Mouse (Mus musculus) brain, embryonic 14.5 days (tissue): ENCODE measurements around the gene Cdca8. TPM values are rescaled to one million over a fixed set of nuclear protein-coding genes. Genes with fewer than 3 reads are reported as not detected.

Source experiments
- DNase-seq: peaks from one replicate; pipeline ENCODE4 v3.0.0-alpha.2; 2011; ENCODE audit warnings: low read depth
- CTCF ChIP-seq: fragments of 200-500 bp; IDR thresholded peaks from 2 replicates; pipeline ENCODE4 v1.5.1; 2012; ENCODE audit warnings: inconsistent platforms, mild to moderate bottlenecking, moderate library complexity, borderline replicate concordance; ENCODE audit not compliant: insufficient read depth, insufficient read length; ENCODE audit errors: extremely low read depth
- POLR2A ChIP-seq: fragments of 200-500 bp; IDR thresholded peaks from 2 replicates; pipeline ENCODE4 v1.6.1; 2012; ENCODE audit warnings: mild to moderate bottlenecking, inconsistent platforms, borderline replicate concordance; ENCODE audit not compliant: poor library complexity, insufficient read depth, insufficient read length, severe bottlenecking; ENCODE audit errors: extremely low read depth
- polyA plus RNA-seq: library from polyadenylated mRNA; depleted of rRNA; stranded (reverse); fragments of >200 nt; gene quantifications from 2 replicates; pipeline ENCODE4 v1.2.3, GENCODE M21; 2012; rRNA removed

The Cdca8 gene
- polyA plus RNA-seq, 1 experiment: 29.5 TPM

DNA sequence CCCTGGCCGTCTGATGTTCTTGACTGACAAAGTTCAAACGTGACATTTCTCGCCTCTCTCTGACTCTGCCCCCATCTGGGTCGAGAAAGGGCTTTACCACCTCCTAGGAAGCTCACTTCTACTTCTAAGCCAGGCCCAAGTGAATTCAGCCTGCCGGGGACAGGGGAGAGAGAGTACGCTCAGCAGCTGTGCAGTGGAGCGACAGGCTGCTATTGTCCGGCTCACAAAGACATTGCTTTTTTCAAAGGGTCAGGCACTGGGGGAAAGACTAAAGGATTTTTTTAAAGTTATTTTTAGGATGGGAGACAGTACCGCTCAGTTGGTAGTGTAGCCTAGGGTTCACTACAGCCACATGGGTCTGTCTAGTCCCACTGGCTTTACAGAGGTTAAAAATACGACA, 40.7 kb downstream of the Cdca8 start:
- DNase-seq: peak; percentile 49
- no peak for TF ChIP-seq CTCF
- no peak for TF ChIP-seq POLR2A

DNA sequence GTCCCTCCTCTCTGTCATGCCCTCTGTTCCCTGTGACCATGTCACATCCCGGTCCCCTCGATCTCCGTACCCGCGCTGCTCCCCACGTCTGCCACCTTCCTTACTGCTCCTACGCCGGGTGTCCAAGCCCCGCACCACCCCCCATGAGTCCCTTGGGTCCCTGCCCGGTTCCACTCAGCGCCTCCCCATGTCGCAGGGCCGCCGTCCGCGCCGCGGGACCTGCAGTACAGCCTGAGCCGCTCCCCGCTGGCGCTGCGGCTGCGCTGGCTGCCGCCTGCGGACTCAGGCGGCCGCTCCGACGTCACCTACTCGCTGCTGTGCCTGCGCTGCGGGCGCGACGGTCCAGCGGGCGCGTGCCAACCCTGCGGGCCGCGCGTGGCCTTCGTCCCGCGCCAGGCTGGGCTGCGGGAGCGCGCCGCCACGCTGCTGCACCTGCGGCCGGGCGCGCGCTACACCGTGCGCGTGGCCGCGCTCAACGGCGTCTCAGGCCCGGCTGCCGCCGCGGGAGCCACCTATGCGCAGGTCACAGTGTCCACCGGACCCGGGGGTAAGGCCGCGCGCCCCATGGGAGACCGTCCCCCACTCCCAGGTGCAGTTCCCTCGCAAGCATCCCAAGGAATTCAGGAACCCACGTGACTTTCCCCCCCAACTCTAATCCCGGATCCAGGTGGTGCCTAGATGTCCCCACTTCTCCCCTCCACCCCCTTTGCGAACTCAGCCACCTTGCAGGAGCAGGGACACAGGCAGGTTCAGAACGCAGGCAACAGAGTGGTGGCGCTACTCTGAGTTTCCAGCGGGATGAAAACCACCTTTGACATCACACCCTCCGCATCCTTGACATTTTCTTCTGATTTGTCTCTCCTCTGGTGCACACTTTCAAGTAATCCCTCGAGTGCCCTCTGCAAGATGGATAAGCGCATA, 44.3 kb downstream of the Cdca8 start:
- TF ChIP-seq POLR2A (no peak), CTCF (no peak)

DNA sequence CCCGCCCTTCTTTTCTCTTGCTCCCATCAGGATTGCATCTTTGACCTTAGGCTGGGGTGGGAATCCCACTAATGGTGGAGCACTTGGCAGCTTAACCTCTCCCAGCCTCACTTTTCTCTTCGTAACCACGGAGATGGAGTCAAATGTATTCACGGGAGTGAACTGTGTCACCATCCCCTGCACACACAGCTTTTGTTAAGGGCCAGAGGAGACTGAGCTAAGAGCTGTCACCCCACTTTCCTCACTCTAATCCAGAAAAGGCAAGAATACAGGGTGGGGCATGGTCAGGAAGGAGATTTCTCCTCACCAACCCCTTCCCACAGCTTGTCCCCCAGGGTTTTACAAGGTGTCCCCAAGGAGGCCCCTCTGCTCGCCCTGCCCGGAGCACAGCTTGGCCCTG, 45.3 kb downstream of the Cdca8 start:
- peak; percentile 19 for DNase-seq
- TF ChIP-seq POLR2A (no peak), CTCF (no peak)

More for the DNA sequence above, 44.3 kb downstream of the Cdca8 start:
- DNase-seq: peak; percentile 73

DNA sequence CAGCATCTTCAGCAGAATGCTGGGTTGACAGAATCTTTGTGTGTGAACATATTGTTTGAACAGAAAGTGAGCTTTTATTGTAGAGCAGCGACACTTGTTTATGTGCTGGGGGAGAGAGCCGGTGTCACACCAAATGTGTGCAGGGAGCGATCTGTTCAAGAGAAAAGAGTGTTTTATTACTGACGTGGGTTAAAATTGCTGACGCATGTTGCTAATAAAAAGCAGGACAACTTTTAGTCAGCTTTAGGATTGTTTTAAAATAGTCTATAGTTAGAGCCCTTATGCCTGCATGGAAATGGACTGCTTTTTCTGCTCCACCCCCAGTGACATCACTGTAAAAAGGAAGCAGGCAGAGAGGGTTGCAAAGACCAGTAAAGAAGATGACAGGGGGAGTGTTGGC, 48.3 kb downstream of the Cdca8 start:
- no peak for DNase-seq
- TF ChIP-seq POLR2A: no peak
- TF ChIP-seq CTCF: no peak

DNA sequence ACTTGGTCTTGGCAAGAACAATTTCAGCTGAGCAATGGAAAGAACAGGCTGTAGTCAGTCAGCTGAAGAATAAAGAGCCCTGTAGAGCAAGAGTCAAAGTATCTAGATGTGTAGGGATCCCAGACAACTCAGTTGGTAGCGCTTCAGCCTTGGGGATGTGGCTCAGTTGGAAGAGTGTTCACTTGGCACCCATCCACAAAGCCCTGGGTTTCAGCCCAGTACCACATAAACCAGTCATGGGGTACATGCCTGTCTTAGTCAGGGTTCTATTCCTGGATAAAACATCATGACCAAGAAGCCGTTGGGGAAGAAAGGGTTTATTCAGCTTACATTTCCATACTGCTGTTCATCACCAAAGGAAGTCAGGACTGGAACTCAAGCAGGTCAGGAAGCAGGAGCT, 49.2 kb downstream of the Cdca8 start:
- no peak for DNase-seq
- TF ChIP-seq CTCF (no peak), POLR2A (no peak)

DNA sequence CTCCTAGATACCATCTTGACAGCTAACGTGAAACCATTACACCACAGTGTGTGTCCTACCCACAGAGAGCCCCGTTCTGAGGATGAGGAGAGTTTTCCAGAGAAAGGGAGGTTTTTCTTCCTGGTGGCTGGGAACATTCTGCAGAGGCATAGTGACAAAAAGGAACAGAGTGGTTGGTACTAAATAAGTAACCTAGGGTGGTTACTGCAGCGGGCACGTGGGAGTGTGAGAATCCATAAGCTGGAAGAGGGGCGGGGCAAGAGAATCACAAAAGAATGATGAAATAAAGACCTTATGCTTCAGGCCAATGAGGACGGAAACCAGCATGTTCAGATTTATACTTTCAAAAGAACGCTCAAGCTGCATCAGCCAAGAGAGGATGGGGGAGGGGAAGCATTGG, 50.4 kb downstream of the Cdca8 start:
- no peak for DNase-seq
- TF ChIP-seq POLR2A: no peak
- no peak for TF ChIP-seq CTCF

GRCm38 (mm10) chr4:124882151-124882729, 56.9 kb downstream of the Cdca8 start:
- no peak for DNase-seq
- TF ChIP-seq CTCF (no peak), POLR2A (no peak)

GRCm38 (mm10) chr4:124881341-124881908, 57.7 kb downstream of the Cdca8 start:
- peak; percentile 68; the same call in 1 of the 2 replicates for TF ChIP-seq POLR2A
- no peak for TF ChIP-seq CTCF

GRCm38 (mm10) chr4:124880599-124880998, 58.5 kb downstream of the Cdca8 start, which contains the start of gene Epha10:
Epha10 (plus strand) TSS chr4:124880899.
- no peak for DNase-seq
- TF ChIP-seq POLR2A (no peak), CTCF (no peak)

More at GRCm38 (mm10) chr4:124881341-124881908, 57.7 kb downstream of the Cdca8 start:
- DNase-seq: peak; percentile 96

- TF ChIP-seq POLR2A (no peak), CTCF (peak; percentile 41; the same call in 1 of the 2 replicates)
Observed at GRCm38 (mm10) chr4:124872719-124873118, 66.4 kb downstream of the Cdca8 start.

More at GRCm38 (mm10) chr4:124872719-124873118, 66.4 kb downstream of the Cdca8 start:
- DNase-seq: no peak

Other genes with a start within 250 kb of the Cdca8 start
- gene Utp11, start 245.7 kb downstream of the Cdca8 start, polyA plus RNA-seq: 22.4 and 22.6 TPM in 2 replicates
- gene Fhl3, start 238.6 kb downstream of the Cdca8 start, polyA plus RNA-seq: 3.8 and 5.8 TPM in 2 replicates
- 53.1 and 59.7 TPM in 2 replicates for gene Sf3a3, start 224.5 kb downstream of the Cdca8 start, polyA plus RNA-seq
- 44.9 and 47.3 TPM in 2 replicates for gene Inpp5b, start 197.5 kb downstream of the Cdca8 start, polyA plus RNA-seq
- gene Mtf1, start 137.2 kb downstream of the Cdca8 start, polyA plus RNA-seq: 9.3 and 11.5 TPM in 2 replicates
- 56.4 and 79.6 TPM in 2 replicates for gene Yrdc, start 88.6 kb downstream of the Cdca8 start, polyA plus RNA-seq
- gene 1110065P20Rik, start 88.1 kb downstream of the Cdca8 start, polyA plus RNA-seq: 71.3 and 98.0 TPM in 2 replicates
- gene Maneal, start 77.1 kb downstream of the Cdca8 start, polyA plus RNA-seq: 48.8 and 50.3 TPM in 2 replicates
- 18.0 and 25.0 TPM in 2 replicates for gene Epha10, start 58.4 kb downstream of the Cdca8 start, polyA plus RNA-seq
- gene 9930104L06Rik, start 2.3 kb downstream of the Cdca8 start, polyA plus RNA-seq: 18.3 and 22.3 TPM in 2 replicates
- gene Rspo1, start 47.1 kb upstream of the Cdca8 start, polyA plus RNA-seq: 5.1 and 6.3 TPM in 2 replicates
- 95.4 and 95.6 TPM in 2 replicates for gene Gnl2, start 77.3 kb upstream of the Cdca8 start, polyA plus RNA-seq
- gene Dnali1, start 126.4 kb upstream of the Cdca8 start, polyA plus RNA-seq: 1.2 and 1.8 TPM in 2 replicates
- 19.0 and 20.6 TPM in 2 replicates for gene Snip1, start 127.4 kb upstream of the Cdca8 start, polyA plus RNA-seq
- gene Meaf6, start 145.8 kb upstream of the Cdca8 start, polyA plus RNA-seq: 126 and 140 TPM in 2 replicates
- gene Zc3h12a, start 188.5 kb upstream of the Cdca8 start, polyA plus RNA-seq: 0.57 and 0.85 TPM in 2 replicates